32 mouse cellular contexts compared by ENCODE assay signal in the genomic region with DNA sequence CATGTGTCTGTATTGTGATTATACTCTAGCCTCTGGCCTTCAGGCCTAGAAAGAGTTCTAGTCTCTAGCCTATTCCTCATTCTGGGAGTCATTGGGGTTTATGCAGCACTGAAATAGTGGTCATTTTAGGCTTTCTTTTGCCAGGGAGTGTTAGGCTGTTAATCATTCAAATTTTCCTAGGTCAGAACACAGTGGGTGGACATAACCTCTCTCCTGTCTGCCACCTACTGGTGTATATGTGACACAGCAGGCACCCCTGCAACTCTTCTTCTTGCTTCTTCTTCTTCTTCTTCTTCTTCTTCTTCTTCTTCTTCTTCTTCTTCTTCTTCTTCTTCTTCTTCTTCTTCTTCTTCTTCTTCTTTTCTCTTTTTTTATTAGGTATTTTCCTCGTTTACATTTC. TPM values are rescaled to one million over a fixed set of nuclear protein-coding genes. Genes with fewer than 3 reads are reported as not detected.
"Had no signal": no experiment of that assay in that cellular context is flagged by ENCODE, and none has a peak within 500 bp of the region (broad histone marks: within the 10 kb centered on the region; RNA-seq: fewer than 3 reads in every experiment).

No protein-coding gene starts in this region.

RNA-seq across cellular contexts. Expression of gene Vmn2r21, which starts 6.5 kb away (rescaled TPM):
- total RNA-seq: gastrocnemius, adult 18-20 months; gastrocnemius, adult 8-10 months; gastrocnemius, postnatal 14 days; gastrocnemius, postnatal 36 days; heart, adult 18-20 months; heart, adult 8-10 months; heart, postnatal 10 days; heart, postnatal 25 days; heart, postnatal 4 days; layer of hippocampus, adult 2 months; layer of hippocampus, postnatal 10 days; layer of hippocampus, postnatal 25 days; left cerebral cortex, adult 2 months; left cerebral cortex, postnatal 14 days; left cerebral cortex, postnatal 36 days had no signal
- polyA plus RNA-seq: gonadal fat pad, adult 2 months; heart, embryonic 10.5 days; heart, embryonic 12.5 days; heart, embryonic 14.5 days; heart, embryonic 16.5 days; hindbrain, embryonic 12.5 days; hindbrain, embryonic 14.5 days; hindbrain, embryonic 16.5 days; inflammation-experienced regulatory T-cells, adult 6 months; intestine, embryonic 15.5 days; intestine, postnatal 0 days; kidney, embryonic 14.5 days; kidney, embryonic 16.5 days; limb, embryonic 10.5 days; limb, embryonic 12.5 days; limb, embryonic 14.5 days; liver, embryonic 12.5 days had no signal
